Mouse (Mus musculus) CH12.LX (cell line): ENCODE results near the gene Olfr49.

ENCODE experiments used
- EP300 ChIP-seq: IDR thresholded peaks from 2 replicates; pipeline ENCODE4 v1.6.1; 2011; ENCODE audit warnings: low read length, improper control_type of control experiment
- MEF2A ChIP-seq: IDR thresholded peaks from 2 replicates; pipeline ENCODE4 v1.6.1; 2014; ENCODE audit warnings: low read depth, mild to moderate bottlenecking, inconsistent platforms, low read length, improper control_type of control experiment, borderline replicate concordance
- POLR2A ChIP-seq: IDR thresholded peaks from 2 replicates; pipeline ENCODE4 v1.6.1; 2011; ENCODE audit warnings: low read depth, mild to moderate bottlenecking, improper control_type of control experiment, low read length

GRCm38 (mm10) chr14:54263099-54263498 lies 21.6 kb downstream of the Olfr49 start:
- no peak for TF ChIP-seq POLR2A
- no peak for TF ChIP-seq MEF2A
- no peak for TF ChIP-seq EP300
